Mouse (Mus musculus): Measurements from ENCODE around the gene Guk1.
A peak's percentile ranks its signal among the peaks of the same experiment; 100 is the strongest.

Guk1 gene

GRCm38 (mm10) chr11:59210020-59210419, 18.0 kb upstream of the Guk1 start:
- DNase-seq (ENCODE audit: low spot score), result no peak

GRCm38 (mm10) chr11:59209580-59209979, 17.6 kb upstream of the Guk1 start:
- no peak for DNase-seq (ENCODE audit: low spot score)

- peak; percentile 57 for DNase-seq (ENCODE audit: low spot score)
Measured at GRCm38 (mm10) chr11:59209003-59209441, 17.0 kb upstream of the Guk1 start.

GRCm38 (mm10) chr11:59208153-59208831, 16.3 kb upstream of the Guk1 start, which contains the start of gene 2310033P09Rik:
TSS of gene 2310033P09Rik (plus strand) at chr11:59208321.
- peak; percentile 93 for DNase-seq (ENCODE audit: low spot score)

GRCm38 (mm10) chr11:59202081-59202995, 10.3 kb upstream of the Guk1 start, which contains the start of gene Mrpl55:
TSS of gene Mrpl55 (plus strand) at chr11:59202486.
- peak; percentile 93 for DNase-seq (ENCODE audit: low spot score)

- no peak for DNase-seq (ENCODE audit: low spot score)
Measured at GRCm38 (mm10) chr11:59201216-59202002, 9.4 kb upstream of the Guk1 start.

- no peak for DNase-seq (ENCODE audit: low spot score)
Measured at GRCm38 (mm10) chr11:59196230-59196629, 4.2 kb upstream of the Guk1 start.

GRCm38 (mm10) chr11:59191231-59192058, 567 bp downstream of the Guk1 start:
- peak; percentile 71 for DNase-seq (ENCODE audit: low spot score)

GRCm38 (mm10) chr11:59187706-59188105, 4.3 kb downstream of the Guk1 start:
- DNase-seq (ENCODE audit: low spot score), result no peak

- no peak for DNase-seq (ENCODE audit: low spot score)
Measured at GRCm38 (mm10) chr11:59185490-59185889, 6.5 kb downstream of the Guk1 start.

- peak; percentile 55 for DNase-seq (ENCODE audit: low spot score)
Measured at GRCm38 (mm10) chr11:59183821-59184220, 8.2 kb downstream of the Guk1 start.

GRCm38 (mm10) chr11:59182864-59183331, 9.1 kb downstream of the Guk1 start, which contains the start of gene Gjc2:
TSS of gene Gjc2 (minus strand) at chr11:59183213.
- peak; percentile 56 for DNase-seq (ENCODE audit: low spot score)

GRCm38 (mm10) chr11:59176921-59177320, 15.1 kb downstream of the Guk1 start:
- DNase-seq (ENCODE audit: low spot score), result no peak

- no peak for DNase-seq (ENCODE audit: low spot score)
Measured at GRCm38 (mm10) chr11:59176475-59176874, 15.5 kb downstream of the Guk1 start.

- no peak for DNase-seq (ENCODE audit: low spot score)
Measured at GRCm38 (mm10) chr11:59174189-59174838, 17.7 kb downstream of the Guk1 start.

- no peak for DNase-seq (ENCODE audit: low spot score)
Measured at GRCm38 (mm10) chr11:59170549-59170948, 21.5 kb downstream of the Guk1 start.

- DNase-seq (ENCODE audit: low spot score), result no peak
Measured at GRCm38 (mm10) chr11:59169807-59170206, 22.2 kb downstream of the Guk1 start.

- DNase-seq (ENCODE audit: low spot score), result no peak
Measured at GRCm38 (mm10) chr11:59165616-59166241, 26.3 kb downstream of the Guk1 start.

GRCm38 (mm10) chr11:59164384-59164783, 27.6 kb downstream of the Guk1 start:
- DNase-seq (ENCODE audit: low spot score), result no peak

Measured in ovary, postnatal 14 days (tissue).